Mouse (Mus musculus) limb, embryonic 11.5 days (tissue): ENCODE measurements around the gene Tubgcp6. TPM values are rescaled to one million over a fixed set of nuclear protein-coding genes. Genes with fewer than 3 reads are reported as not detected.

Source experiments
- ATAC-seq: fragments of 200-750 bp; cut with Nextera tagmentation; 2 replicates; pipeline ENCODE4 v1.8.0; 2017; ENCODE audit warnings: low read depth; ENCODE audit not compliant: insufficient number of reproducible peaks, low FRiP score, low TSS enrichment
- DNase-seq: peaks from one replicate; pipeline ENCODE4 v3.0.0-alpha.2; 2015; ENCODE audit warnings: low spot score
- H3K27ac ChIP-seq: fragments of 300-500 bp; sonication (generic); replicated peaks from 2 replicates; pipeline ENCODE4 v1.5.1; 2014; ENCODE audit warnings: low read depth, mild to moderate bottlenecking, low read length
- H3K27me3 ChIP-seq: fragments of 300-500 bp; sonication (generic); 2 replicates; pipeline ENCODE4 v1.6.1; 2014; ENCODE audit warnings: mild to moderate bottlenecking, low read length, mixed read lengths; ENCODE audit not compliant: control insufficient read depth, insufficient read depth
- H3K36me3 ChIP-seq: fragments of 300-500 bp; sonication (generic); 2 replicates; pipeline ENCODE4 v1.6.1; 2014; ENCODE audit warnings: mild to moderate bottlenecking, low read length, moderate library complexity, mixed read lengths; ENCODE audit not compliant: control insufficient read depth, insufficient read depth
- H3K4me1 ChIP-seq: fragments of 300-500 bp; sonication (generic); 2 replicates; pipeline ENCODE4 v1.6.1; 2014; ENCODE audit warnings: low read length, mixed read lengths; ENCODE audit not compliant: control insufficient read depth, insufficient read depth
- H3K4me2 ChIP-seq: fragments of 300-500 bp; sonication (generic); 2 replicates; pipeline ENCODE4 v1.6.1; 2014; ENCODE audit warnings: low read depth, mild to moderate bottlenecking, moderate library complexity; ENCODE audit not compliant: severe bottlenecking
- H3K4me3 ChIP-seq: fragments of 300-500 bp; sonication (generic); 2 replicates; pipeline ENCODE4 v1.5.1; 2014; ENCODE audit warnings: low read depth, low read length
- H3K9ac ChIP-seq: fragments of 300-500 bp; sonication (generic); 2 replicates; pipeline ENCODE4 v1.6.1; 2014; ENCODE audit warnings: mild to moderate bottlenecking, low read length
- H3K9me3 ChIP-seq: fragments of 300-500 bp; sonication (generic); 2 replicates; pipeline ENCODE4 v1.6.1; 2016; ENCODE audit warnings: low read length; ENCODE audit not compliant: control insufficient read depth
- WGBS: fragments of 180-500 bp; shearing (Covaris S2); extraction: QIAGEN DNeasy Blood & Tissue Kit; methylation state at CpG from one replicate; pipeline ENCODE4 v1.1.7; 2014; 5-methylcytosine and 5-hydroxymethylcytosine counted together
- polyA plus RNA-seq: library from polyadenylated mRNA; unstranded; fragments of >200 nt; fragmentation: Nextera tagmentation; extraction: Ambion mirVana; gene quantifications from 2 replicates; pipeline ENCODE4 v1.2.1, GENCODE M21; 2014

Tubgcp6 gene
- polyA plus RNA-seq, 1 experiment from 2014 or later, result 22.6 TPM

DNA sequence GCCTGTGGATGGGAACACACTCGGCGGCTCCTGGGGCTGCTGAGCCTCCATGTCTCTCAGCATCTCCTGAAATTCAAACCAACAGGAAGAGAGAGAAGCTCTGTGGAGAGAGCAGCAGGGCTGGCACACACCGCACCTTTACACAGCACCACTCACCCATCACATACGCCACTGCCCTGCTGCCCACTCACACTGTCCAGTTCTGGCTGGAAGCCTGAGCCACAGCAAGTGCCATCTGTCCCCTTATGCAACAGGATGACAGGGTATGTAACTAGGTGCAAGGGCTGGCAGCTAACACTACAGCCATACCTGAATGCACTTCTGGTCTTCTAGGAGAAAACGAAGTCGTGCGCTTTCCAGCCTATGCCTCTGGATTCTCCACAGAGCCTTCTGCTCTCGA is 18.5 kb downstream of the Tubgcp6 start:
- H3K9me3 ChIP-seq, result no peaks in the 10 kb centered on the region
- H3K27me3 ChIP-seq, result no peaks in the 10 kb centered on the region
- H3K9ac ChIP-seq, result no peak overlapping the region
- DNase-seq, result no peak
- WGBS, result 96% methylated on average over 8 of the region's 8 CpGs
- no peak overlapping the region for H3K4me3 ChIP-seq
- no peaks in the 10 kb centered on the region for H3K4me1 ChIP-seq
- no peak overlapping the region for H3K4me2 ChIP-seq
- H3K36me3 ChIP-seq, result peaks cover 45% of the 10 kb centered on the region
- ATAC-seq, result no peak
- H3K27ac ChIP-seq, result no peak overlapping the region

DNA sequence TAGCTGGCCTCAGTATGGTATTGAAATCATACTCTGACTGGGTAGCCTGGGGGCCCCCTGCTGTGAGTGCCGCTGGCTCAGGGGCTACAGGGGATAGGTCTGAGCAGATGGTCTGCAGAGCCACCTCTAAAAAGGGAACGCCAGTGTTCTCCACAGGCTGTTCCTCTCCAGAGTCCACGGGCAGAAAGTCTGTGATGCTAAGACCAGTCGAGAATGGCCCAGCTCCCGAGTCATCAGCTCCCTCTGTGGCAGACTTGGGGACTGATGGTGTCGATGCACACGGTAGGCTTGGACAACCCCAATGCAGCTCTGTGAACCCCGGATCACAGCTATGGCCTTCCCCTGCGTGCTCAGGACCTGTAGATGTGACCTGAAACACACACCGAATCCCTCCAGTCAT is 19.0 kb downstream of the Tubgcp6 start:
- Histone ChIP-seq H3K4me3 (no peak overlapping the region), H3K4me1 (no peaks in the 10 kb centered on the region), H3K9ac (no peak overlapping the region), H3K4me2 (no peak overlapping the region), H3K27me3 (no peaks in the 10 kb centered on the region), H3K27ac (no peak overlapping the region), H3K36me3 (peaks cover 47% of the 10 kb centered on the region), H3K9me3 (no peaks in the 10 kb centered on the region)
- DNase-seq (no peak), ATAC-seq (no peak)
- 89% methylated on average over 10 of the region's 10 CpGs for WGBS

DNA sequence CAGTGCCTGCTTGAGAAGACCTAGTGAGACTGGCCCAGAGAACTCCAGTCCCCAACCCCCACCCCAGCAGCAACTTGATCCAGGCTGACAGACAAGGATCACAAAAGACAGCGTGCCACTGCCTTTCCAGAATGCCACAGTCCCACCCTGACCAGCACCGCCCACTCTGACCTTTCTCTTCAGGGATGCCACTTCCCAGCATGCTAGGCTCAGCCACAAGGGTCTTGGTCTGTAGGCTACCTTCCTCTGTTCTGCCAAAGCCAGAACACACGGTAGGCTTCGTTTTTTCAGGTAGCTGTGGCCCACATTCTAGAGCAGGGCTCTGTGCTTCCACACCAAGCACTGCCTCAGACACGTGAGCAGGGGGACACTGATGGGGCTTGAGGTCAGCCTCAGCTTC is 20.3 kb downstream of the Tubgcp6 start:
- WGBS, result 86% methylated on average over 5 of the region's 5 CpGs
- H3K27me3 ChIP-seq, result no peaks in the 10 kb centered on the region
- H3K27ac ChIP-seq, result no peak overlapping the region
- no peaks in the 10 kb centered on the region for H3K9me3 ChIP-seq
- DNase-seq (no peak), ATAC-seq (no peak)
- H3K4me1 ChIP-seq, result no peaks in the 10 kb centered on the region
- no peak overlapping the region for H3K4me3 ChIP-seq
- peaks cover 49% of the 10 kb centered on the region for H3K36me3 ChIP-seq
- no peak overlapping the region for H3K9ac ChIP-seq
- H3K4me2 ChIP-seq, result no peak overlapping the region

DNA sequence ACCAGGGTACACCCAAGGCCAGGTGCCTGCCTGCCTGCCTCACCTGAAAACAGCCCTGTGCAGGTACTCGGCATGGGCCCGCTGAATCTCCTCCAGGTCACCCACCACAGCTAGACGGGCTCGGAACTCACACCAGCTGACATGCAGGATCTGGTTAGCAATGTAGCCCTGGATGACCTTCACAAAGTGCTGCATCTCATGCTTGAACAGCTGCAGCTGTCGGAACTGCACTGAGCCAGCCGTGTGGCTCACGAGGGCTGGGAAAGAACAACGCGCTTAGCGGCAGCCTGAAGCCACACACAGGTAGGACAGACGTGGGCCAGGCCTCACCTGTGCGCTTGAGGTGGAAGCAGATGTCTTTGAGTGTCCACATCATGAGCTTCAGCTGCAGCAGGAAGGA is 22.1 kb downstream of the Tubgcp6 start:
- no peak for ATAC-seq
- Histone ChIP-seq H3K9ac (no peak overlapping the region), H3K36me3 (peaks cover 46% of the 10 kb centered on the region), H3K27ac (no peak overlapping the region), H3K4me3 (no peak overlapping the region), H3K4me1 (no peaks in the 10 kb centered on the region), H3K9me3 (no peaks in the 10 kb centered on the region), H3K27me3 (no peaks in the 10 kb centered on the region), H3K4me2 (no peak overlapping the region)
- DNase-seq, result no peak
- WGBS, result 91% methylated on average over 12 of the region's 12 CpGs

DNA sequence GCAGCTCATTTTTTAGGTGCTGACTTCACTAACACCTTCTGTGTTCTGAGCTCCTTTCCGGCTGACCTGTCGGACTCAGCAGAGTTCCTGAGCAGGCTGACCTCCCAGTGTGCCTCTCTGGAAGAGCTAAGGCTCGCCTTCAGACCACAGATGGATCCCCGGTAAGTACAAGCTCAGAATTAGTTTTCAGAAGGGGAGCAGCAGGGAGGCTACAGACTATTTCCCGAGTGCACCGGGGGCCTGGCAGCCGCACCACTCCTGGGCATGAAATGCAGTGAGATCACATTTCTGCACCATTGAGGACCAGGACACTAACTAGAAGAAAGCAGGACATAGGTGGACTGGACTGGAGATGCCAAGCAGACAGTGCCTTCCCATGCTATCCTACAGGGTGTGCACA is 24.3 kb downstream of the Tubgcp6 start:
- WGBS, result 89% methylated on average over 7 of the region's 7 CpGs
- H3K9ac ChIP-seq, result no peak overlapping the region
- H3K9me3 ChIP-seq, result no peaks in the 10 kb centered on the region
- H3K27ac ChIP-seq, result no peak overlapping the region
- ATAC-seq (no peak), DNase-seq (no peak)
- peaks cover 45% of the 10 kb centered on the region for H3K36me3 ChIP-seq
- H3K4me3 ChIP-seq, result no peak overlapping the region
- no peak overlapping the region for H3K4me2 ChIP-seq
- no peaks in the 10 kb centered on the region for H3K27me3 ChIP-seq
- no peaks in the 10 kb centered on the region for H3K4me1 ChIP-seq

DNA sequence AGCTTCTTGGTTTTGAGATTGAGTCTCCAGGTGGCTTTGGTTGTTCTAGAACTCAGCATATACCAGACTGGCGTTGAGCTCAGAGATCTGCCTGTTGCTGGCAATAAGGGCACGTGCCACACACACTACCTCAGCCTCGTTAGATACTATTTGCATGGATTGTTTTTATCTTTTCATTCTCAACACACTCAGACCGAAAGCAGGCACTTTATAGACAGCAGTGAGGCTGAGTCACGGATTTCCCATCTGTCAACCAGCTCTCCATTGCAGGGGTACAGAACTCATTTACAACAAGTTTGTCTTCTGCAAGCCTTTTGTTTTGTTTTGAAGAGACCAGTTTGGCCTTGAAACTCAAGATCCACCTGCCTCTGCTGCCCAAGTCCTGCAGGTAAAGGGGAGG is 25.5 kb downstream of the Tubgcp6 start:
- H3K4me3 ChIP-seq, result no peak overlapping the region
- H3K4me2 ChIP-seq, result no peak overlapping the region
- no peaks in the 10 kb centered on the region for H3K4me1 ChIP-seq
- WGBS, result 87% methylated on average over 5 of the region's 5 CpGs
- H3K9ac ChIP-seq, result no peak overlapping the region
- peaks cover 41% of the 10 kb centered on the region for H3K36me3 ChIP-seq
- H3K27me3 ChIP-seq, result no peaks in the 10 kb centered on the region
- H3K27ac ChIP-seq, result no peak overlapping the region
- no peaks in the 10 kb centered on the region for H3K9me3 ChIP-seq
- DNase-seq (no peak), ATAC-seq (no peak)

DNA sequence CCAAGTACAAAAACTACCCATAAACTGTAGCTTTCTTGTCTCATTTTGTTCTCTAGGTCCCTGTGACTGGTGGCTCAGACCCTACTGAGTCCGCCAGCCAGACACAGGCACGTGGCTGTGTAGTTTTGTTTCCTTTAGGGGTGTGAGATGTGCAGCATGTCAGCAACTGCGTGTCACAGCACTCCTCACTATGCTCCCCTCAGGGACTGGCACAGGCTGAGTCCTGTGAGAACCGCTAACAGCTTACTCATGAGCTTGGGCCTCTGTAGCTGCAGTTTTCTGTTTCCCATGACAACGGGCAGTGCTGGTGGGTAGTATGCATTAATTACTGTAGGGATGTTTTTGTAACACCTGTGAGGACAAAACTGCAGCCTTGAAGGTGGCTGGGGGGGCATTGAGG is 30.7 kb downstream of the Tubgcp6 start:
- Histone ChIP-seq H3K4me3 (no peak overlapping the region), H3K4me1 (peaks cover 9% of the 10 kb centered on the region; the same call in 1 of the 2 replicates), H3K27ac (no peak overlapping the region), H3K9ac (no peak overlapping the region), H3K4me2 (no peak overlapping the region), H3K27me3 (no peaks in the 10 kb centered on the region), H3K9me3 (no peaks in the 10 kb centered on the region), H3K36me3 (peaks cover 16% of the 10 kb centered on the region; the same call in 1 of the 2 replicates)
- ATAC-seq, result no peak
- WGBS, result 82% methylated on average over 5 of the region's 5 CpGs
- DNase-seq, result no peak

DNA sequence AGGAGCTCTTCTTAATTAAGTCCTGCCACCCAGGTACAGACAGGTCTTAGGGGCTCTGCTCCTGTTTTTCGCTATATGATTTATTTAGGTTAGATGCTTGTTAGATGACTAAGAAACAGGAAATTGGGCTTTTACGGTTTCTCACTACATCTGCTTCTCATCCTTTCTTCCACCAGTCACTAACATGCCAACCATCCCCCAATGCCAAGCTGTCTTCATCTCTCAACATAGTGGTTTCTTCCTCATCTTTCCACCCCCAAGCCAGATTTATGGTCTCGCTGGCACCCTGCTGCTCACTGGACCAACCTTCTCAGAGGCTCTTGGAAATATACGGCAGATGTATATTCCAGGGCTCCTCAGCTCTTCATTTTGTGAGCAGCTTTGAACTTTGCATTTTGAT is 32.2 kb downstream of the Tubgcp6 start:
- no peak overlapping the region for H3K9ac ChIP-seq
- DNase-seq, result no peak
- no peak overlapping the region for H3K4me3 ChIP-seq
- no peak overlapping the region for H3K4me2 ChIP-seq
- ATAC-seq, result no peak
- WGBS, result 54% methylated on average over 4 of the region's 4 CpGs
- H3K4me1 ChIP-seq, result peaks cover 9% of the 10 kb centered on the region; the same call in 1 of the 2 replicates
- H3K27me3 ChIP-seq, result no peaks in the 10 kb centered on the region
- no peak overlapping the region for H3K27ac ChIP-seq
- H3K9me3 ChIP-seq, result no peaks in the 10 kb centered on the region
- peaks cover 17% of the 10 kb centered on the region for H3K36me3 ChIP-seq
